Mouse (Mus musculus) CH12.LX (cell line): Measurements from ENCODE around the gene Ypel2. TPM values are rescaled to one million over a fixed set of nuclear protein-coding genes. Genes with fewer than 3 reads are reported as not detected.

Experiments
- DNase-seq: peaks from one replicate; pipeline ENCODE4 v3.0.0-alpha.2; 2013; ENCODE audit errors: extremely low read depth
- H3K27ac ChIP-seq: 2 replicates; pipeline ENCODE4 v1.5.1; 2012; ENCODE audit warnings: low read depth, mild to moderate bottlenecking, control low read depth, moderate library complexity; ENCODE audit not compliant: insufficient read depth
- H3K27me3 ChIP-seq: replicated peaks from 2 replicates; pipeline ENCODE3; 2012; ENCODE audit warnings: inconsistent platforms
- H3K36me3 ChIP-seq, 2 experiments: replicated peaks in 1 of 2; 2 replicates each; pipeline versions ENCODE3 to v1.6.1; 2012; ENCODE audit warnings: inconsistent platforms in 1 of 2, low read length in 1 of 2, mild to moderate bottlenecking in 1 of 2, mixed read lengths in 1 of 2, moderate library complexity in 1 of 2; ENCODE audit not compliant: control insufficient read depth in 1 of 2, insufficient read depth in 1 of 2
- H3K4me1 ChIP-seq, 2 experiments: 2 replicates each; pipeline ENCODE4 v1.6.1; 2012; ENCODE audit warnings: inconsistent platforms in 1 of 2, moderate library complexity in 1 of 2; ENCODE audit not compliant: insufficient read depth in 2 of 2, control insufficient read depth in 1 of 2
- H3K4me2 ChIP-seq: 2 replicates; pipeline ENCODE4 v1.6.1; 2012; ENCODE audit warnings: low read depth, mild to moderate bottlenecking, control low read depth; ENCODE audit not compliant: poor library complexity, insufficient read depth, severe bottlenecking
- H3K4me3 ChIP-seq, 3 experiments: fragments of 150-350 bp in 1 of 3; sonication (generic) in 1 of 3; replicated peaks in 1 of 3; 2 replicates each; pipeline versions ENCODE3 to v1.5.1; 2011 to 2012; ENCODE audit warnings: low read depth in 2 of 3, low read length in 2 of 3, mild to moderate bottlenecking in 2 of 3, moderate library complexity in 2 of 3, control low read depth in 1 of 3, improper control_type of control experiment in 1 of 3, inconsistent platforms in 1 of 3, mixed read lengths in 1 of 3; ENCODE audit not compliant: poor library complexity in 1 of 3
- H3K79me2 ChIP-seq: replicated peaks from 2 replicates; pipeline ENCODE4 v1.6.1; 2012; ENCODE audit warnings: mild to moderate bottlenecking, moderate library complexity; ENCODE audit not compliant: control insufficient read depth, poor library complexity, insufficient read depth, severe bottlenecking; ENCODE audit errors: extremely low read depth
- H3K9ac ChIP-seq: 2 replicates; pipeline ENCODE4 v1.6.1; 2012; ENCODE audit warnings: low read depth, mild to moderate bottlenecking, control low read depth, moderate library complexity; ENCODE audit not compliant: insufficient read depth
- H3K9me3 ChIP-seq: replicated peaks from 2 replicates; pipeline ENCODE3; 2012; ENCODE audit warnings: low read length, inconsistent platforms, mixed read lengths
- BHLHE40 ChIP-seq: IDR thresholded peaks from 2 replicates; pipeline ENCODE4 v1.6.1; 2011; ENCODE audit warnings: mild to moderate bottlenecking, low read depth, low read length, improper control_type of control experiment
- CHD1 ChIP-seq: IDR thresholded peaks from 2 replicates; pipeline ENCODE4 v1.6.1; 2012; ENCODE audit warnings: low read depth, low read length, improper control_type of control experiment, inconsistent platforms
- ELF1 ChIP-seq: IDR thresholded peaks from 2 replicates; pipeline ENCODE4 v1.6.1; 2014; ENCODE audit warnings: low read depth, mild to moderate bottlenecking, inconsistent platforms, low read length, improper control_type of control experiment
- EP300 ChIP-seq: IDR thresholded peaks from 2 replicates; pipeline ENCODE4 v1.6.1; 2011; ENCODE audit warnings: low read length, improper control_type of control experiment
- ETS1 ChIP-seq: conservative IDR thresholded peaks from 2 replicates; pipeline ENCODE4 v1.6.1; 2012; ENCODE audit warnings: low read depth, mild to moderate bottlenecking, inconsistent platforms, low read length, improper control_type of control experiment, moderate library complexity
- GABPA ChIP-seq: IDR thresholded peaks from 2 replicates; pipeline ENCODE4 v1.6.1; 2012; ENCODE audit warnings: low read depth, low read length, improper control_type of control experiment, inconsistent platforms; ENCODE audit not compliant: insufficient replicate concordance
- IRF4 ChIP-seq: IDR thresholded peaks from 2 replicates; pipeline ENCODE4 v1.6.1; 2014; ENCODE audit warnings: low read depth, mild to moderate bottlenecking, inconsistent platforms, low read length, improper control_type of control experiment
- JUN ChIP-seq: IDR thresholded peaks from 2 replicates; pipeline ENCODE4 v1.6.1; 2011; ENCODE audit warnings: low read depth, mild to moderate bottlenecking, low read length, improper control_type of control experiment, moderate library complexity; ENCODE audit not compliant: insufficient read depth
- KAT2A ChIP-seq: IDR thresholded peaks from 2 replicates; pipeline ENCODE4 v1.6.1; 2012; ENCODE audit warnings: low read length, improper control_type of control experiment, inconsistent platforms; ENCODE audit not compliant: insufficient replicate concordance
- MAFK ChIP-seq: IDR thresholded peaks from 2 replicates; pipeline ENCODE4 v1.6.1; 2011; ENCODE audit warnings: low read length, improper control_type of control experiment; ENCODE audit not compliant: insufficient replicate concordance
- MAX ChIP-seq: IDR thresholded peaks from 2 replicates; pipeline ENCODE4 v1.6.1; 2011; ENCODE audit warnings: low read length, improper control_type of control experiment
- MAZ ChIP-seq: IDR thresholded peaks from 2 replicates; pipeline ENCODE4 v1.6.1; 2012; ENCODE audit warnings: low read depth, mild to moderate bottlenecking, inconsistent platforms, low read length, improper control_type of control experiment, moderate library complexity
- MEF2A ChIP-seq: IDR thresholded peaks from 2 replicates; pipeline ENCODE4 v1.6.1; 2014; ENCODE audit warnings: low read depth, mild to moderate bottlenecking, inconsistent platforms, low read length, improper control_type of control experiment, borderline replicate concordance
- MXI1 ChIP-seq: IDR thresholded peaks from 2 replicates; pipeline ENCODE4 v1.6.1; 2011; ENCODE audit warnings: mild to moderate bottlenecking, low read depth, low read length, improper control_type of control experiment
- MYC ChIP-seq: IDR thresholded peaks from 2 replicates; pipeline ENCODE4 v1.6.1; 2011; ENCODE audit warnings: low read depth, mild to moderate bottlenecking, improper control_type of control experiment, low read length
- NRF1 ChIP-seq: IDR thresholded peaks from 2 replicates; pipeline ENCODE4 v1.6.1; 2014; ENCODE audit warnings: low read depth, mild to moderate bottlenecking, inconsistent platforms, low read length, improper control_type of control experiment, moderate library complexity
- POLR2A ChIP-seq: IDR thresholded peaks from 2 replicates; pipeline ENCODE4 v1.6.1; 2011; ENCODE audit warnings: low read depth, mild to moderate bottlenecking, improper control_type of control experiment, low read length
- RAD21 ChIP-seq: IDR thresholded peaks from 2 replicates; pipeline ENCODE4 v1.6.1; 2011; ENCODE audit warnings: low read depth, mild to moderate bottlenecking, low read length, improper control_type of control experiment, moderate library complexity
- RCOR1 ChIP-seq: conservative IDR thresholded peaks from 2 replicates; pipeline ENCODE4 v1.6.1; 2012; ENCODE audit warnings: low read depth, mild to moderate bottlenecking, inconsistent platforms, low read length, improper control_type of control experiment
- SIN3A ChIP-seq: IDR thresholded peaks from 2 replicates; pipeline ENCODE4 v1.6.1; 2012; ENCODE audit warnings: low read length, improper control_type of control experiment, inconsistent platforms
- SMC3 ChIP-seq: IDR thresholded peaks from 2 replicates; pipeline ENCODE4 v1.6.1; 2011; ENCODE audit warnings: low read depth, low read length, improper control_type of control experiment
- UBTF ChIP-seq: IDR thresholded peaks from 2 replicates; pipeline ENCODE4 v1.6.1; 2012; ENCODE audit warnings: low read depth, mild to moderate bottlenecking, inconsistent platforms, low read length, improper control_type of control experiment, moderate library complexity
- ZKSCAN1 ChIP-seq: IDR thresholded peaks from 2 replicates; pipeline ENCODE4 v1.6.1; 2012; ENCODE audit warnings: low read depth, inconsistent platforms, low read length, improper control_type of control experiment, borderline replicate concordance
- ZMIZ1 ChIP-seq: IDR thresholded peaks from 2 replicates; pipeline ENCODE4 v1.6.1; 2012; ENCODE audit warnings: low read depth, mild to moderate bottlenecking, inconsistent platforms, low read length, improper control_type of control experiment
- ZNF384 ChIP-seq: IDR thresholded peaks from 2 replicates; pipeline ENCODE4 v1.6.1; 2012; ENCODE audit warnings: low read depth, low read length, improper control_type of control experiment, inconsistent platforms
- dilution Hi-C: fragments of 300-500 bp; cut with MboI; formaldehyde crosslinking; loops from 2 replicates; pipeline ENCODE4 v1.14.3; 2020; ENCODE audit warnings: low sequenced_read_pairs; ENCODE audit not compliant: extremely low pct_unique_long_range_greater_than_20kb, extremely low pct_ligation_motif_present
- in situ Hi-C: fragments of 300-500 bp; cut with MboI; formaldehyde crosslinking; loops from 3 replicates; pipeline ENCODE4 v1.14.3; 2019; ENCODE audit warnings: low sequenced_read_pairs, low pct_ligation_motif_present, low pct_unique_long_range_greater_than_20kb, mixed read lengths
- polyA plus RNA-seq: library from polyadenylated mRNA; unstranded; fragments of >175 nt; gene quantifications from 2 replicates; pipeline ENCODE4 v1.2.1, GENCODE M21; 2012; ENCODE audit warnings: low read depth; ENCODE audit not compliant: insufficient read length
- total RNA-seq, 2 experiments: library from RNA; depleted of rRNA; stranded (reverse); fragments of 300-350 nt in 1 of 2; fragments of >200 nt in 1 of 2; gene quantifications; 2 replicates each; pipeline ENCODE4 v1.2.3; 2012 to 2014

The Ypel2 gene
- total and polyA plus RNA-seq, 3 experiments = 0.38 to 0.91 (median 0.59) TPM

- H3K9ac ChIP-seq = no peak overlapping the region
- in situ Hi-C loops = no loop called here
- DNase-seq = no peak
- H3K4me3 ChIP-seq = no peak overlapping the region
- no peaks in the 10 kb centered on the region for H3K79me2 ChIP-seq
- H3K27me3 ChIP-seq = peaks cover 17% of the 10 kb centered on the region
- H3K4me1 ChIP-seq = peaks cover 7 to 64% of the 10 kb centered on the region in 2 experiments
- no peak for TF ChIP-seq RAD21
- TF ChIP-seq KAT2A = no peak
- TF ChIP-seq SMC3 = no peak
- TF ChIP-seq MAX = no peak
- no peak for TF ChIP-seq RCOR1
- no peak for TF ChIP-seq MXI1
- no peak for TF ChIP-seq ETS1
- no peak for TF ChIP-seq CHD1
- no peak for TF ChIP-seq JUN
- no peak for TF ChIP-seq NRF1
- no peak for TF ChIP-seq ZMIZ1
- no peak for TF ChIP-seq BHLHE40
- TF ChIP-seq ELF1 = no peak
- no peak for TF ChIP-seq UBTF
- dilution Hi-C loops = no loop called here
- no peak overlapping the region for H3K27ac ChIP-seq
- H3K9me3 ChIP-seq = no peaks in the 10 kb centered on the region
- no peaks in the 10 kb centered on the region for H3K36me3 ChIP-seq
- H3K4me2 ChIP-seq = no peak overlapping the region
Observed at GRCm38 (mm10) chr11:86921335-86921734, 72.2 kb downstream of the Ypel2 start.

- dilution Hi-C loops = no loop called here
- no peak overlapping the region for H3K4me2 ChIP-seq
Observed at GRCm38 (mm10) chr11:86920111-86921080, 73.1 kb downstream of the Ypel2 start.

More at GRCm38 (mm10) chr11:86920111-86921080, 73.1 kb downstream of the Ypel2 start:
- Histone ChIP-seq H3K4me3 (no peak overlapping the region), H3K36me3 (no peaks in the 10 kb centered on the region), H3K27ac (no peak overlapping the region), H3K79me2 (no peaks in the 10 kb centered on the region), H3K4me1 (peaks cover 3 to 55% of the 10 kb centered on the region in 2 experiments), H3K9ac (no peak overlapping the region), H3K9me3 (no peaks in the 10 kb centered on the region)
- TF ChIP-seq MYC = no peak
- no peak for TF ChIP-seq ELF1
- no peak for TF ChIP-seq GABPA
- TF ChIP-seq UBTF = no peak
- no peak for TF ChIP-seq MEF2A
- no peak for TF ChIP-seq IRF4
- TF ChIP-seq SIN3A = no peak
- TF ChIP-seq ZNF384 = no peak
- TF ChIP-seq SMC3 = no peak
- no peak for TF ChIP-seq KAT2A
- TF ChIP-seq MXI1 = no peak
- no peak for TF ChIP-seq ZKSCAN1
- no peak for TF ChIP-seq MAX
- TF ChIP-seq MAFK = no peak
- no peak for TF ChIP-seq POLR2A
- no peak for TF ChIP-seq CHD1
- TF ChIP-seq MAZ = no peak
- TF ChIP-seq EP300 = no peak
- TF ChIP-seq, all 38 proteins: peak for 0
- DNase-seq = no peak
- peaks cover 13% of the 10 kb centered on the region for H3K27me3 ChIP-seq
- in situ Hi-C loops = no loop called here
